Mouse (Mus musculus) hindbrain, postnatal 0 days (tissue): ENCODE results near the gene Faim2. TPM values are rescaled to one million over a fixed set of nuclear protein-coding genes. Genes with fewer than 3 reads are reported as not detected.

Experiments used
- ATAC-seq: fragments of 200-750 bp; cut with Nextera tagmentation; 2 replicates; pipeline ENCODE4 v1.8.0; 2017; ENCODE audit warnings: mild to moderate bottlenecking, moderate TSS enrichment, moderate library complexity
- DNase-seq: peaks from one replicate; pipeline ENCODE4 v3.0.0-alpha.2; 2015; ENCODE audit warnings: low spot score
- H3K27ac ChIP-seq: fragments of 300-500 bp; sonication (generic); 2 replicates; pipeline ENCODE4 v1.5.1; 2014; ENCODE audit warnings: mild to moderate bottlenecking
- H3K27me3 ChIP-seq: fragments of 300-500 bp; sonication (generic); 2 replicates; pipeline ENCODE4 v1.6.1; 2014; ENCODE audit warnings: low read length, mixed read lengths; ENCODE audit not compliant: insufficient read depth
- H3K36me3 ChIP-seq: fragments of 300-500 bp; sonication (generic); 2 replicates; pipeline ENCODE4 v1.6.1; 2014; ENCODE audit warnings: low read length, mixed read lengths; ENCODE audit not compliant: insufficient read depth
- H3K4me1 ChIP-seq: fragments of 300-500 bp; sonication (generic); 2 replicates; pipeline ENCODE4 v1.6.1; 2014; ENCODE audit warnings: antibody characterized with exemption, low read length, mixed read lengths; ENCODE audit not compliant: insufficient read depth
- H3K4me2 ChIP-seq: fragments of 300-500 bp; sonication (generic); 2 replicates; pipeline ENCODE4 v1.6.1; 2014; ENCODE audit warnings: low read depth, mild to moderate bottlenecking, low read length, moderate library complexity, mixed read lengths
- H3K4me3 ChIP-seq: fragments of 300-500 bp; sonication (generic); 2 replicates; pipeline ENCODE4 v1.5.1; 2014; ENCODE audit warnings: low read length
- H3K9ac ChIP-seq: fragments of 300-500 bp; sonication (generic); replicated peaks from 2 replicates; pipeline ENCODE4 v1.6.1; 2014; ENCODE audit warnings: mild to moderate bottlenecking, low read length, moderate library complexity, mixed read lengths
- H3K9me3 ChIP-seq: fragments of 300-500 bp; sonication (generic); 2 replicates; pipeline ENCODE4 v1.6.1; 2016; ENCODE audit warnings: low read length, mixed read lengths
- CTCF ChIP-seq: IDR thresholded peaks from 2 replicates; pipeline ENCODE4 v1.5.1; 2016; ENCODE audit warnings: antibody characterized with exemption, control low read depth, low read depth
- WGBS: fragments of 180-500 bp; shearing (Covaris S2); extraction: QIAGEN DNeasy Blood & Tissue Kit; methylation state at CpG from one replicate; pipeline ENCODE4 v1.1.7; 2014; 5-methylcytosine and 5-hydroxymethylcytosine counted together
- polyA plus RNA-seq: library from polyadenylated mRNA; unstranded; fragments of >200 nt; fragmentation: Nextera tagmentation; extraction: Ambion mirVana; gene quantifications from 2 replicates; pipeline ENCODE4 v1.2.1, GENCODE M21; 2015
- total RNA-seq: library from RNA; depleted of rRNA; stranded (reverse); fragments of >200 nt; gene quantifications from 2 replicates; pipeline ENCODE4 v1.2.3, GENCODE M21; 2014; rRNA removed

Faim2 gene
- total and polyA plus RNA-seq, 2 experiments from 2014 or later = 33.4 to 57.9 TPM

DNA sequence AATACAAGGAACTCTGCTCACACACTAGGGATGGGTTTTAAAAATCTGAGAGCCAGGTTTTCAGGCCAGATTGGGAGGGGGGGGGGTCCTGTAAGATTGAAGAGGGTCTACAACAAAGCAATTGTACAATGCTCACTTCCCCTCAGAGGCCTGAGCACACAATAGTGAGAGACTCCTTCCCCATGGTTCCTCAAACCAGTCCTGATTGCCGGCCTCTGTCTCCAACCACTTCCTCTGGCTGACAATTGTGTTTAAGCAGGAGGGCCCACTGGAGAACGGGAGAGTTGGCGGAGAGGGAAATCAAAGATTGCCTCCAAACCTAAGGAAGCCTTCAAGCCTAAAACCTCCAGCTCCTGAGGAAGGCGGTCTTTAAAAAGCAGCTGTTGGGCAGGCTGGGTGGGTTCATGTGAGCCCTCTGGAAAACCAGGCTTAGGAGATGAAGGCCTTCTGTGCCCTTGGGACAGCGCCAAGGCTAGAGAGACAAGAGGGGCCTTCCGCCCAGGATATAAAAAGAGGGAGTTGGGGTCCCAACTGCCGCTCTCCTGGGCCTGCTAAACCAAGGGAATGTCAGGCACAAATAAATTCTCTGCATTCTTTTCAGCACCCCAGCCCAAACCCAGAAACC is 71.5 kb downstream of the Faim2 start:
- ATAC-seq (no peak), DNase-seq (peak; percentile 46)
- Histone ChIP-seq H3K27me3 (no peaks in the 10 kb centered on the region), H3K4me3 (peak overlapping the region; percentile 81), H3K36me3 (no peaks in the 10 kb centered on the region), H3K27ac (peak overlapping the region; percentile 93), H3K4me1 (peaks cover 26% of the 10 kb centered on the region), H3K9ac (peak overlapping the region; percentile 70), H3K9me3 (no peaks in the 10 kb centered on the region), H3K4me2 (peak overlapping the region; percentile 86)
- TF ChIP-seq CTCF = no peak
- 9% methylated on average over 7 of the region's 7 CpGs for WGBS

DNA sequence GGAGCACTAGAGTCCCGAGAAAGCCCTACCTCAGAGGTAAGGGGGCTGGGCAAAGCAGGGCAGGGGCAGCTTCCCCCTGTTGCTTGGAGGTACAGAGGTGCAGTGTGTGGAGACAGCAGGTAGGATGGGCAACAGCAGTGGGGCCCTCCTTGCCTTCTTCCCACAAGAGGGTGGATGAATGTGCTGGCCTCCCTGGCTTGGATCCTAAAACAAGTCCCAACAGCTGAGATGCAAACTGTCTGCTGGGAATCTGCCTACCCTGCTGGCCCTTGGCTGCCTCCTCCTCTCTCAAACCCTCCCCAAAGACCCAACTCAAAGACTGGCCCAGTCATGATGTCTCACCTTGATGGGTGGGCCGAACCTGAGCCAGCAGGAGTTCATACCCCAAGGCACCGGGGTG is 72.5 kb downstream of the Faim2 start:
- H3K4me2 ChIP-seq = peak overlapping the region; percentile 86; the same call in 1 of the 2 replicates
- H3K27ac ChIP-seq = no peak overlapping the region
- 76% methylated on average over 3 of the region's 3 CpGs for WGBS
- no peak overlapping the region for H3K4me3 ChIP-seq
- H3K9me3 ChIP-seq = no peaks in the 10 kb centered on the region
- H3K27me3 ChIP-seq = no peaks in the 10 kb centered on the region
- H3K9ac ChIP-seq = no peak overlapping the region
- no peak for TF ChIP-seq CTCF
- H3K4me1 ChIP-seq = peaks cover 26% of the 10 kb centered on the region
- DNase-seq (no peak), ATAC-seq (no peak)
- H3K36me3 ChIP-seq = no peaks in the 10 kb centered on the region

DNA sequence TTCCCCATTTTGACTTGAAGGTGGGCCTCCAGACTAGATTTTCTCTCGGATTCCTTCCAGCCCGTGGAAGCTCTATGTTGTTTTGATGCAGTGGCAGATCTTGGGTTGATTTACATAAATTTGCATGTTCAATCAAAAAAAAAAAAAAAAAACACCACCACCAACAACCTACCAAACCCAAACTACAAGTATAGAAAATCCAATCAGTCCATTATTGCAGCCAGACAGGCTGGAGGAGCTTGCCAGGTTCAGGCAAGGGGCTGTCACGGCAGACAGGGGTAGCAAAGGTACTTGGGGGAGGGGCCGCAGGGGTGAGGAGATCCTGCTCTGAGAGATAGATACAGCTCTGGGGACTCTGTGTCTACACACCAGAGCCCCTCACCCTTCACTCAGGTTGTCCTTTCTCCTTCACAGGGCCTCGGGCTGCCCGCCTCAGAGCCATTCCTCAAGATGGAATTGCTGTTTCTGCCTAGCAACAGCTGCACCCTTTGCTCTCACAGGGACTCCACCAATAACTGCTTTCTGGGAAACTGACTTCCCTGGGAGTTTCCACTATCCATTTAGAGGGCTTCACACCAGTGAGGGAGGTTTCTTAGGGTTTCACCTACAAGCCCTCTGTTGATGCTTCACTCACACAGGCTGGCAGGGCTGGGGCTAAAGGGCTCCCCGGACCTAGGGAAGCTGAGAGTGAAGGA is 73.2 kb downstream of the Faim2 start:
- no peaks in the 10 kb centered on the region for H3K27me3 ChIP-seq
- H3K4me2 ChIP-seq = peak overlapping the region; percentile 86; the same call in 1 of the 2 replicates
- no peak for TF ChIP-seq CTCF
- H3K9me3 ChIP-seq = no peaks in the 10 kb centered on the region
- no peaks in the 10 kb centered on the region for H3K36me3 ChIP-seq
- no peak overlapping the region for H3K27ac ChIP-seq
- peaks cover 28% of the 10 kb centered on the region for H3K4me1 ChIP-seq
- H3K4me3 ChIP-seq = no peak overlapping the region
- ATAC-seq = no peak
- H3K9ac ChIP-seq = no peak overlapping the region
- 60% methylated on average over 7 of the region's 7 CpGs for WGBS
- DNase-seq = no peak

GRCm38 (mm10) chr15:99453153-99453900 is 74.6 kb downstream of the Faim2 start:
- 71% methylated on average over 11 of the region's 11 CpGs for WGBS
- no peak overlapping the region for H3K4me2 ChIP-seq
- no peak for TF ChIP-seq CTCF
- ATAC-seq = no peak
- DNase-seq = no peak
- no peak overlapping the region for H3K9ac ChIP-seq
- H3K36me3 ChIP-seq = no peaks in the 10 kb centered on the region
- no peaks in the 10 kb centered on the region for H3K9me3 ChIP-seq
- H3K27me3 ChIP-seq = no peaks in the 10 kb centered on the region
- no peak overlapping the region for H3K27ac ChIP-seq
- H3K4me1 ChIP-seq = peaks cover 37% of the 10 kb centered on the region
- H3K4me3 ChIP-seq = no peak overlapping the region

GRCm38 (mm10) chr15:99449751-99450280 is 78.1 kb downstream of the Faim2 start:
- WGBS = 69% methylated on average over 8 of the region's 8 CpGs
- no peak overlapping the region for H3K9ac ChIP-seq
- H3K9me3 ChIP-seq = no peaks in the 10 kb centered on the region
- TF ChIP-seq CTCF = no peak
- peaks cover 16% of the 10 kb centered on the region for H3K4me1 ChIP-seq
- no peak for ATAC-seq
- H3K27ac ChIP-seq = peak overlapping the region; percentile 64; the same call in 1 of the 2 replicates
- no peak overlapping the region for H3K4me2 ChIP-seq
- H3K36me3 ChIP-seq = no peaks in the 10 kb centered on the region
- no peak for DNase-seq
- H3K4me3 ChIP-seq = no peak overlapping the region
- H3K27me3 ChIP-seq = no peaks in the 10 kb centered on the region

DNA sequence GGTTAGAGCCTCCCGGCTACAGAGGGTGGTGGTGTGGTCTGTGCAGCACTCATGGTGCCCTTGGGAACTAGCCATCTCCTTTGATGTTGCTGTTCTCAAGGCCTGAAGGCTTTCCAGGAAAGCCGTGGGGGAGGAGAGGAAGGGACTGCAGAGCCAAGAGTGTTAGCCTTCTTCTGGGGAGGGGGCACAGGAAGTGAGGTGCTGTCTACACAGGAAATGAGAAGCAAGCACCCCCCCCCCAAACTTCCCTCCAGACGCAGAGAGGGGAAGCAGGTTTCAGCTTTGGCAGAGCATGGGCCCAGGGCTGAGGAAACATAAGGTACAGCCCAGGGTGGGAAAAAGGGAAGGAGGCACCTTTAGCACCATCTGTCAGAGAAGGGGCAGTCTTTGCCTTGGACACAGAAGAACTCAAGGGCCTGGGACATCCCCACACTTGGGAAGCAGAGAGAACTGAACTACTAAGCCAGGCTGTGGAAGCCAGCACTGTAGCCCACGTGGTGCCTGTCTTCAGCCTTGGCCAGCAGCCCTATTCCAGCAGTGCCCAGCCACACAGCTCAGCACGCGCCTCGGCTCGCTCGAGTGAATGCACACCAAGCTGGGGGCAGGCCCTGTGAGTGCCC is 78.7 kb downstream of the Faim2 start:
- ATAC-seq = peak; percentile 87
- H3K27ac ChIP-seq = peak overlapping the region; percentile 64; the same call in 1 of the 2 replicates
- H3K9me3 ChIP-seq = no peaks in the 10 kb centered on the region
- H3K4me3 ChIP-seq = no peak overlapping the region
- H3K9ac ChIP-seq = no peak overlapping the region
- 35% methylated on average over 9 of the region's 9 CpGs for WGBS
- H3K36me3 ChIP-seq = no peaks in the 10 kb centered on the region
- peak; percentile 76 for DNase-seq
- no peaks in the 10 kb centered on the region for H3K27me3 ChIP-seq
- H3K4me1 ChIP-seq = peaks cover 14% of the 10 kb centered on the region
- no peak for TF ChIP-seq CTCF
- H3K4me2 ChIP-seq = no peak overlapping the region

Other genes with a start within 250 kb of the Faim2 start
- gene Prpf40b, start 233.1 kb downstream of the Faim2 start, total RNA-seq = 90.2 and 94.2 TPM in 2 replicates
- gene Prpf40b, start 233.1 kb downstream of the Faim2 start, polyA plus RNA-seq = 101 and 110 TPM in 2 replicates
- gene Fam186b, start 232.3 kb downstream of the Faim2 start, total RNA-seq = 0.86 and 1.3 TPM in 2 replicates
- 1.3 and 1.4 TPM in 2 replicates for gene Fam186b, start 232.3 kb downstream of the Faim2 start, polyA plus RNA-seq
- 11.9 and 15.2 TPM in 2 replicates for gene Fmnl3, start 157.7 kb downstream of the Faim2 start, total RNA-seq
- gene Fmnl3, start 157.7 kb downstream of the Faim2 start, polyA plus RNA-seq = 8.0 and 8.2 TPM in 2 replicates
- gene Tmbim6, start 135.3 kb downstream of the Faim2 start, total RNA-seq = 323 and 346 TPM in 2 replicates
- gene Tmbim6, start 135.3 kb downstream of the Faim2 start, polyA plus RNA-seq = 355 and 374 TPM in 2 replicates
- gene Nckap5l, start 70.4 kb downstream of the Faim2 start, total RNA-seq = 19.5 and 23.4 TPM in 2 replicates
- 10.0 and 11.4 TPM in 2 replicates for gene Nckap5l, start 70.4 kb downstream of the Faim2 start, polyA plus RNA-seq
- 10.1 and 13.7 TPM in 2 replicates for gene Bcdin3d, start 53.4 kb downstream of the Faim2 start, total RNA-seq
- gene Bcdin3d, start 53.4 kb downstream of the Faim2 start, polyA plus RNA-seq = 12.6 and 12.7 TPM in 2 replicates
- not detected in 2 replicates for gene Aqp2, start 50.9 kb upstream of the Faim2 start, total RNA-seq
- gene Aqp2, start 50.9 kb upstream of the Faim2 start, polyA plus RNA-seq = 0.10 TPM in 1 of 2 replicates, not detected in the other
- gene Aqp5, start 62.6 kb upstream of the Faim2 start, total RNA-seq = 3.8 and 5.5 TPM in 2 replicates
- gene Aqp5, start 62.6 kb upstream of the Faim2 start, polyA plus RNA-seq = 1.1 TPM in 2 replicates
- 0.14 and 0.26 TPM in 2 replicates for gene Aqp6, start 73.2 kb upstream of the Faim2 start, total RNA-seq
- gene Aqp6, start 73.2 kb upstream of the Faim2 start, polyA plus RNA-seq = 0.33 and 0.50 TPM in 2 replicates
- gene Racgap1, start 123.5 kb upstream of the Faim2 start, total RNA-seq = 46.4 and 49.1 TPM in 2 replicates
- 49.7 and 52.0 TPM in 2 replicates for gene Racgap1, start 123.5 kb upstream of the Faim2 start, polyA plus RNA-seq
- 127 and 143 TPM in 2 replicates for gene Asic1, start 142.2 kb upstream of the Faim2 start, total RNA-seq
- gene Asic1, start 142.2 kb upstream of the Faim2 start, polyA plus RNA-seq = 32.0 and 37.1 TPM in 2 replicates
- 74.0 and 89.4 TPM in 2 replicates for gene Smarcd1, start 174.0 kb upstream of the Faim2 start, total RNA-seq
- gene Smarcd1, start 174.0 kb upstream of the Faim2 start, polyA plus RNA-seq = 78.1 and 91.2 TPM in 2 replicates
- not detected in 2 replicates for gene Gm17349, start 177.3 kb upstream of the Faim2 start, total RNA-seq
- gene Gm17349, start 177.3 kb upstream of the Faim2 start, polyA plus RNA-seq = not detected in 2 replicates
- gene Gpd1, start 189.3 kb upstream of the Faim2 start, total RNA-seq = 2.8 and 3.7 TPM in 2 replicates
- gene Gpd1, start 189.3 kb upstream of the Faim2 start, polyA plus RNA-seq = 2.5 TPM in 2 replicates
- 61.2 and 101 TPM in 2 replicates for gene Cox14, start 197.5 kb upstream of the Faim2 start, total RNA-seq
- gene Cox14, start 197.5 kb upstream of the Faim2 start, polyA plus RNA-seq = 201 and 202 TPM in 2 replicates
- 92.8 and 105 TPM in 2 replicates for gene Cers5, start 244.7 kb upstream of the Faim2 start, total RNA-seq
- gene Cers5, start 244.7 kb upstream of the Faim2 start, polyA plus RNA-seq = 73.0 and 73.9 TPM in 2 replicates